Mouse (Mus musculus) C2C12 (cell line): ENCODE results near the gene Fam120b.

Experiments
- CTCF ChIP-seq: IDR thresholded peaks from one replicate; pipeline ENCODE4 v1.5.1; 2011; ENCODE audit not compliant: control insufficient read depth, insufficient read depth, insufficient read length
- USF1 ChIP-seq: IDR thresholded peaks from one replicate; pipeline ENCODE4 v1.6.1; 2011; ENCODE audit warnings: low read depth, mild to moderate bottlenecking, control low read depth, moderate library complexity

GRCm38 (mm10) chr17:15455203-15455602 is 59.2 kb downstream of the Fam120b start:
- no peak for TF ChIP-seq CTCF
- TF ChIP-seq USF1, result no peak
